Mouse (Mus musculus) left cerebral cortex, adult 2 months (tissue): ENCODE measurements around the gene Foxs1. TPM values are rescaled to one million over a fixed set of nuclear protein-coding genes. Genes with fewer than 3 reads are reported as not detected.

ENCODE experiments used
- DNase-seq, 2 experiments: peaks; one replicate each; pipeline ENCODE4 v3.0.0; 2021 to 2022; ENCODE audit warnings: low spot score in 2 of 2, mixed read lengths in 1 of 2; ENCODE audit errors: extremely low spot score in 1 of 2
- H3K27ac ChIP-seq: fragments of 200-600 bp; 2 replicates; pipeline ENCODE4 v1.8.1; 2022
- H3K4me3 ChIP-seq: fragments of 200-600 bp; 2 replicates; pipeline ENCODE4 v1.8.1; 2022
- CTCF ChIP-seq: fragments of 200-600 bp; IDR thresholded peaks from 2 replicates; pipeline ENCODE4 v1.8.1; 2022; ENCODE audit warnings: antibody characterized with exemption, mild to moderate bottlenecking, moderate library complexity
- intact Hi-C: fragments of 180-260 bp; cut with DNase I; formaldehyde crosslinking; loops from one replicate; pipeline ENCODE4 v1.15.1; 2025
- total RNA-seq, 2 experiments: library from RNA; stranded (reverse); gene quantifications; 2 replicates each; pipeline ENCODE4 v1.2.3; 2021

The Foxs1 gene
- total RNA-seq, 2 experiments from 2014 or later, result 0.34 to 0.44 TPM

DNA sequence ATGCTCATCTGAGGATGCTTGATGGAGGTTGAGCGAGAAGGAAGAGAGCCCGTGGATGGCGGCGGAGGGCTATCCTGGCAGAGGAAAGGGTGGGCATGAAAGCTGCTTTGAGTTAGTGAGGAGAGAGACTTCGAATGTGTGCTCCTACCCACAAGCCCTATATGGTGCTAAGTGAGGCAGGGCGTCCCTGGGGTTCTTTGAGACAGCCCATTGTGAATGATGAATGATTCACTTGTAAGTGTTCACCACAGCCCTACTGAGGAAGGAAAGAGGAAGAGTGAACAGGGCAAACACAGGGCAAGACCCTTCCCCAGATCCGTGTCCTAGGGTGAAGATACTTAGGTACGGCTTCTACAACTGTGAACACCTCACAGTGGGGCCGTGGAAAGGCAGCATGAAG is 6.1 kb downstream of the Foxs1 start:
- Histone ChIP-seq H3K4me3 (no peak overlapping the region), H3K27ac (no peak overlapping the region)
- intact Hi-C loops, result no loop called here
- no peak for DNase-seq
- no peak for TF ChIP-seq CTCF

- Histone ChIP-seq H3K27ac (no peak overlapping the region), H3K4me3 (no peak overlapping the region)
- no peak for DNase-seq
- intact Hi-C loops, result no loop called here
- TF ChIP-seq CTCF, result no peak
Observed at GRCm38 (mm10) chr2:152925189-152925872, 7.7 kb downstream of the Foxs1 start.

GRCm38 (mm10) chr2:152924543-152924942 is 8.5 kb downstream of the Foxs1 start:
- TF ChIP-seq CTCF, result no peak
- DNase-seq, result no peak
- Histone ChIP-seq H3K27ac (no peak overlapping the region), H3K4me3 (no peak overlapping the region)
- intact Hi-C loops, result no loop called here

GRCm38 (mm10) chr2:152924128-152924527 is 8.9 kb downstream of the Foxs1 start:
- intact Hi-C loops, result no loop called here
- no peak for TF ChIP-seq CTCF
- Histone ChIP-seq H3K4me3 (no peak overlapping the region), H3K27ac (no peak overlapping the region)
- DNase-seq, result no peak

GRCm38 (mm10) chr2:152923621-152924020 is 9.4 kb downstream of the Foxs1 start:
- TF ChIP-seq CTCF, result no peak
- intact Hi-C loops, result no loop called here
- Histone ChIP-seq H3K27ac (no peak overlapping the region), H3K4me3 (no peak overlapping the region)
- no peak for DNase-seq

GRCm38 (mm10) chr2:152922376-152922775 is 10.6 kb downstream of the Foxs1 start:
- H3K27ac ChIP-seq, result no peak overlapping the region

DNA sequence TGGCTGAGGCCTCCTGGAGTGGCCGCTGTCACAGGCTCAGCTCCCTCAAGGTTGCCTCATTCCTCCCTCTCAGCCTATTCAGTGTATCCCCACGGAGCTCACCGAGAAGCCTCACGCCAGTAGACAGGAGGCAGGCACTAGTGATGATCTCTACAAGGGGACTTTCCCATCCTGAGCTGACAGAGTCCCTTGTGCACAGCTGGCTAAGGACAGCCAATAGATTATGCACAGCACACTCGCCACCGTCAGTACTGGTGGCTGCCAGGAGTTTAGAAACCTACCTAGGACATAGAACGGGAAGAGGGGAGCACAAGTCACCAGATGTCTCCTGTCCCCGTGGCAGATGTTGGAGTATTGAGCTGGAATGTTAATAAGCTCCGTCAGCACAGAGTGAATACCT is 15.3 kb downstream of the Foxs1 start:
- DNase-seq, result no peak
- Histone ChIP-seq H3K27ac (no peak overlapping the region), H3K4me3 (no peak overlapping the region)
- intact Hi-C loops, result loop anchor here (10.0 kb wide), 2 partner anchors 487 to 667 kb away; no protein-coding TSS in a partner anchor
- TF ChIP-seq CTCF, result no peak

More at GRCm38 (mm10) chr2:152922376-152922775, 10.6 kb downstream of the Foxs1 start:
- intact Hi-C loops, result no loop called here
- no peak for DNase-seq
- no peak for TF ChIP-seq CTCF
- H3K4me3 ChIP-seq, result no peak overlapping the region

GRCm38 (mm10) chr2:152916111-152916510 is 16.9 kb downstream of the Foxs1 start:
- no peak overlapping the region for H3K27ac ChIP-seq
- intact Hi-C loops, result loop anchor here (10.0 kb wide), 2 partner anchors 489 to 669 kb away; no protein-coding TSS in a partner anchor
- no peak for TF ChIP-seq CTCF

DNA sequence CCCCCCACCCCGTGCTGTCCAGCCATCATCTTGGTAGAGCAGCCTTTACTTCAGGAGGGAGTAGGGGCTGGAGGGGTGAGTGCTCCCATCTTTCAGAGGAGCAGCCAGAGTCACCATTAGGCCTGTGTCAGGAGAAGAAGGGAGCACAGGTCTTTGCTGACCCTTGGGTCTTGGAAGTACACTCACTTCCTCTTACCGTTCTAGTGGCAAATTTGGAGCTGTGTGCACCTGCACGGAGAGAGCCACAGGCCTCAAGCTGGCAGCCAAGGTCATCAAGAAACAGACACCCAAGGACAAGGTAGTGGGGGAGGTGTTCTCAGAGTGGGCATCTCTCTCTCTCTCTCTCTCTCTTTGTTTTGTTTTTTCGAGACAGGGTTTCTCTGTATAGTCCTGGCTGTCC is 17.6 kb downstream of the Foxs1 start:
- TF ChIP-seq CTCF, result no peak
- no peak overlapping the region for H3K4me3 ChIP-seq
- DNase-seq, result no peak
- intact Hi-C loops, result loop anchor here (2.0 to 10.0 kb wide), 3 partner anchors 165 to 669 kb away; no protein-coding TSS in a partner anchor
- no peak overlapping the region for H3K27ac ChIP-seq

More at GRCm38 (mm10) chr2:152916111-152916510, 16.9 kb downstream of the Foxs1 start:
- H3K4me3 ChIP-seq, result no peak overlapping the region
- no peak for DNase-seq

- DNase-seq, result peak; percentile 86 to 92
- peak overlapping the region; percentile 30 for H3K4me3 ChIP-seq
- intact Hi-C loops, result loop anchor here (1.0 to 10.0 kb wide), 5 partner anchors 101 to 670 kb away; partner anchors contain the start of gene Pdrg1
- H3K27ac ChIP-seq, result no peak overlapping the region
- TF ChIP-seq CTCF, result peak; percentile 95
Observed at GRCm38 (mm10) chr2:152914310-152915120, 18.5 kb downstream of the Foxs1 start.

- no peak for DNase-seq
- no peak overlapping the region for H3K4me3 ChIP-seq
- no peak for TF ChIP-seq CTCF
- no peak overlapping the region for H3K27ac ChIP-seq
- intact Hi-C loops, result loop anchor here (10.0 kb wide), 2 partner anchors 491 to 671 kb away; no protein-coding TSS in a partner anchor
Observed at GRCm38 (mm10) chr2:152913471-152913870, 19.5 kb downstream of the Foxs1 start.

DNA sequence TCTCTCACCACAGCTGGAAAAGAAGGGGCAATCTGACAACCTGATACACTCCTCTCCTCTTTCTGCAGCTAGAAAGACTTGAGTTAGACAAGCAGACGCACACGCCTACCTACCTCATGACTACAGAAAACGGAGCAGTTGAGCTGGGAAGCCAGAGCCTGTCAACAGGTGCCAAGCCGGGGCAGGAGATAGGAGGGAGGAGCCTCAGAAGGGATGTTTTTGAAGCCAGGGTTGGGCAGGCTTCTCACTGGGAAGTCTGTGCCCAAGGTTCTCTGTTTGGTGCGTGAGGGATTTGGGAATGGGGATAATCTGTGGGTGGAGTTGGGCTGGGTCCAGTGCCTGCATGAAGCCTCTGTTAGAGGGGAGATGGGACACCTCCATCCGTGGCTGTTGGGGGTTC is 21.6 kb downstream of the Foxs1 start:
- DNase-seq, result no peak
- intact Hi-C loops, result loop anchor here (10.0 kb wide), 2 partner anchors 493 to 673 kb away; no protein-coding TSS in a partner anchor
- H3K4me3 ChIP-seq, result no peak overlapping the region
- no peak overlapping the region for H3K27ac ChIP-seq
- no peak for TF ChIP-seq CTCF
